In genomic region chr16:76341636-76342035, GRCm38 (mm10) we compare ENCODE assay signal across 10 mouse cellular contexts. TPM values are rescaled to one million over a fixed set of nuclear protein-coding genes. Genes with fewer than 3 reads are reported as not detected.
DNase-seq lines count a peak whose midpoint lies in the region; ATAC-seq and TF ChIP-seq lines count a peak whose summit lies in the region.
"Had no signal": no experiment of that assay in that cellular context is flagged by ENCODE, and none has a peak within 500 bp of the region (broad histone marks: within the 10 kb centered on the region; RNA-seq: fewer than 3 reads in every experiment).

No protein-coding gene starts in this region.

- 78% methylated on average over 8 of the region's 8 CpGs for WGBS in kidney, embryonic 14.5 days
- WGBS in intestine, postnatal 0 days = 47% methylated on average over 8 of the region's 8 CpGs
- 87% methylated on average over 8 of the region's 8 CpGs for WGBS in midbrain, embryonic 16.5 days

- peaks cover 4% of the 10 kb centered on the region; the same call in 1 of the 2 replicates for H3K9me3 ChIP-seq in kidney, embryonic 14.5 days (ENCODE audit: control insufficient read depth, low read length)
- no peaks in the 10 kb centered on the region for H3K9me3 ChIP-seq in intestine, postnatal 0 days (ENCODE audit: control insufficient read depth)
- 0 out of 2 replicates have a peak, but pooled peaks cover 3% of the 10 kb centered on the region for H3K9me3 ChIP-seq in midbrain, embryonic 16.5 days (replicated peaks; ENCODE audit: control insufficient read depth, low read length, poor library complexity, severe bottlenecking)
- H3K9me3 ChIP-seq: embryonic facial prominence, embryonic 13.5 days; hindbrain, embryonic 13.5 days had no signal

- no peak overlapping the region for H3K27ac ChIP-seq in kidney, embryonic 14.5 days (ENCODE audit: low read depth, low read length)
- peak overlapping the region; percentile 11; the same call in 1 of the 2 replicates for H3K27ac ChIP-seq in intestine, postnatal 0 days (ENCODE audit: low read depth, low read length)
- no peak overlapping the region for H3K27ac ChIP-seq in midbrain, embryonic 16.5 days (ENCODE audit: low read length)
- H3K27ac ChIP-seq: embryonic facial prominence, embryonic 13.5 days; hindbrain, embryonic 13.5 days had no signal

- DNase-seq in kidney, adult 8-10 months = peak; percentile 34 to 50
- peak; percentile 40 for DNase-seq in c-Kit-positive CD71-negative TER-119-negative erythroid progenitor cells, embryonic 14.5 days (ENCODE audit: low read depth)
- DNase-seq in left cerebral cortex, postnatal 4 days = no peak
- DNase-seq in cerebellum, postnatal 25 days = no peak

- H3K4me3 ChIP-seq in kidney, embryonic 14.5 days (ENCODE audit: low read length) = no peak overlapping the region
- H3K4me3 ChIP-seq in intestine, postnatal 0 days (ENCODE audit: low read depth, low read length) = no peak overlapping the region
- no peak overlapping the region for H3K4me3 ChIP-seq in midbrain, embryonic 16.5 days (ENCODE audit: low read depth, low read length)
- H3K4me3 ChIP-seq: embryonic facial prominence, embryonic 13.5 days; hindbrain, embryonic 13.5 days had no signal

- 0 out of 2 replicates have a peak, but pooled peaks cover 2% of the 10 kb centered on the region for H3K4me1 ChIP-seq in kidney, embryonic 14.5 days (ENCODE audit: control insufficient read depth, insufficient read depth, low read length)
- no peaks in the 10 kb centered on the region; the same call in 1 of the 2 replicates for H3K4me1 ChIP-seq in intestine, postnatal 0 days (replicated peaks; ENCODE audit: control insufficient read depth, insufficient read depth, low read length)
- no peaks in the 10 kb centered on the region; the same call in 1 of the 2 replicates for H3K4me1 ChIP-seq in midbrain, embryonic 16.5 days (ENCODE audit: control insufficient read depth, insufficient read depth, low read length)
- H3K4me1 ChIP-seq: embryonic facial prominence, embryonic 13.5 days; hindbrain, embryonic 13.5 days had no signal

- H3K27me3 ChIP-seq in kidney, embryonic 14.5 days (ENCODE audit: control insufficient read depth, insufficient read depth, low read length) = no peaks in the 10 kb centered on the region
- H3K27me3 ChIP-seq in intestine, postnatal 0 days (replicated peaks; ENCODE audit: control insufficient read depth, insufficient read depth, low read length) = no peaks in the 10 kb centered on the region
- H3K27me3 ChIP-seq in midbrain, embryonic 16.5 days (ENCODE audit: control insufficient read depth, insufficient read depth, low read depth, low read length) = no peaks in the 10 kb centered on the region
- H3K27me3 ChIP-seq: embryonic facial prominence, embryonic 13.5 days; hindbrain, embryonic 13.5 days had no signal

- no peak overlapping the region for H3K9ac ChIP-seq in kidney, embryonic 14.5 days (ENCODE audit: low read depth, low read length)
- H3K9ac ChIP-seq in intestine, postnatal 0 days (ENCODE audit: low read depth, low read length) = no peak overlapping the region
- H3K9ac ChIP-seq in midbrain, embryonic 16.5 days (ENCODE audit: low read depth, low read length) = no peak overlapping the region
- H3K9ac ChIP-seq: embryonic facial prominence, embryonic 13.5 days; hindbrain, embryonic 13.5 days had no signal

- intact Hi-C loops in left cerebral cortex, postnatal 4 days (cut with DNase I) = no loop called here

- H3K36me3 ChIP-seq in kidney, embryonic 14.5 days (ENCODE audit: control insufficient read depth, insufficient read depth, low read length) = 0 out of 2 replicates have a peak, but pooled peaks cover 5% of the 10 kb centered on the region
- H3K36me3 ChIP-seq in intestine, postnatal 0 days (ENCODE audit: control insufficient read depth, insufficient read depth) = peaks cover 12% of the 10 kb centered on the region
- 0 out of 2 replicates have a peak, but pooled peaks cover 4% of the 10 kb centered on the region for H3K36me3 ChIP-seq in midbrain, embryonic 16.5 days (ENCODE audit: control insufficient read depth, insufficient read depth, low read length)

- TF ChIP-seq CTCF in intestine, postnatal 0 days (IDR thresholded peaks at IDR 0.05; ENCODE audit: low read depth) = no peak

- ATAC-seq in kidney, embryonic 14.5 days (ENCODE audit: low FRiP score, low TSS enrichment) = no peak
- peak; percentile 71 for ATAC-seq in intestine, postnatal 0 days
- peak; percentile 34; the same call in 1 of the 2 replicates for ATAC-seq in monocyte, adult 5-6 weeks (replicated peaks; ENCODE audit: insufficient number of reproducible peaks, low FRiP score, low TSS enrichment, poor library complexity, severe bottlenecking)
- no peak for ATAC-seq in midbrain, embryonic 16.5 days

- H3K4me2 ChIP-seq in kidney, embryonic 14.5 days (replicated peaks; ENCODE audit: low read depth, low read length) = no peak overlapping the region
- H3K4me2 ChIP-seq in intestine, postnatal 0 days (replicated peaks; ENCODE audit: low read depth) = no peak overlapping the region
- H3K4me2 ChIP-seq in midbrain, embryonic 16.5 days (ENCODE audit: low read length) = no peak overlapping the region
- H3K4me2 ChIP-seq: embryonic facial prominence, embryonic 13.5 days; hindbrain, embryonic 13.5 days had no signal

RNA-seq across cellular contexts. Expression of gene Nrip1, which starts 32.0 kb away (rescaled TPM):
- polyA plus RNA-seq in kidney, embryonic 14.5 days (2014; fragmentation: Nextera tagmentation; extraction: Ambion mirVana) = 36.9 and 56.8 TPM in 2 replicates
- polyA plus RNA-seq in intestine, postnatal 0 days (2015; fragmentation: Nextera tagmentation; extraction: Ambion mirVana) = 27.8 and 31.1 TPM in 2 replicates
- total RNA-seq in monocyte, adult 5-6 weeks (2017) = 27.9 to 36.9 TPM (median 29.3 TPM) in 3 replicates
- 10 to 100 TPM; 94.0 to 98.7 TPM for total RNA-seq in left cerebral cortex, postnatal 4 days (2021)
- 30.0 and 31.4 TPM in 2 replicates for polyA plus RNA-seq in midbrain, embryonic 16.5 days (2015; fragmentation: Nextera tagmentation; extraction: Ambion mirVana)

Comparison
In these comparisons a context has a peak if more than half of its experiments do, and no peak if none do; other contexts are left out.
1. DNase-seq: peak in kidney, adult 8-10 months (2 of 2) and c-Kit-positive CD71-negative TER-119-negative erythroid progenitor cells, embryonic 14.5 days (single experiment); none in left cerebral cortex, postnatal 4 days (single experiment) and cerebellum, postnatal 25 days (0 of 2).
2. ATAC-seq: peak in intestine, postnatal 0 days (single experiment) and monocyte, adult 5-6 weeks (single experiment); none in kidney, embryonic 14.5 days (single experiment) and midbrain, embryonic 16.5 days (single experiment).